13 mouse cellular contexts compared by ENCODE assay signal in the genomic region with DNA sequence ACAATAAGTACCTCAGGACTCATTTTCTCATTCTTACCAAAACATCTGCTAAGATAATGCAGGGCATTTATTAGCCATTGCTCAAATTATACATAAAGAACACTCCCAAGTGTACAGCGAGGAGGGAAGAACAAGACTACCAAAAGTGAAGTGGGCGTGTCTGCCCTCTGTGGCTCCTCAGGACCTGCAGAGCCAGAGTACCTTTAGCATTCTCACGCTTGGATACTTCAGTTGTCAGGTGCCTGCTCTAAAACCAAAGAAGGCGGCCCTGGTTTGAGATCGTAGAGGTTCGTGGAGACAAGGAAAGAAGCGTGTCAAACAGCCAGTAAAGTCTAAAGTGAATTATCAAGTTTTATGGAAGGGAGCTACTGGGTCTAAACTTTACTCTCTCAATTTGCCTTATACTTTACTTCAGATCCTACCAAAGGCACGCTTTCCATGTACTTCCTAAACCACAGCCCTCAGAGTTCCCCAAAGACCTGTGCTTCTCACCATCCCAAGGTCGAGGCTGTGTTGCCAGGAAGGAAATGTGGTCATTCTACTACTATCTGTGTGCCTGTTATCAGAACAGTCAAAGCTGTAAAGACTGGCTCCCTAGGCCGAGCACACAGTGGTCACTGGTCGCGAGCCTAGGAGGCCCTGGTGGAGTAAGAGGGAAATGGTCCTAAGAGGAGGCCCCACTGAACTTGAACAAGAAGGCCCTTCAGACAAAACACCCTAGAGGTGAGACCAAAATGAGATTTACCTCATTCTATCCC. TPM values are rescaled to one million over a fixed set of nuclear protein-coding genes. Genes with fewer than 3 reads are reported as not detected.
DNase-seq lines count a peak whose midpoint lies in the region; ATAC-seq and TF ChIP-seq lines count a peak whose summit lies in the region.
"Had no signal": no experiment of that assay in that cellular context is flagged by ENCODE, and none has a peak within 500 bp of the region (broad histone marks: within the 10 kb centered on the region; RNA-seq: fewer than 3 reads in every experiment).

No protein-coding gene starts in this region.

- no peak for TF ChIP-seq CTCF in lung, postnatal 0 days (IDR thresholded peaks at IDR 0.05)
- TF ChIP-seq CTCF in stomach, postnatal 0 days (IDR thresholded peaks at IDR 0.05; ENCODE audit: low read depth): peak; percentile 24; the same call in 1 of the 2 replicates

- peak overlapping the region; percentile 79 for H3K27ac ChIP-seq in heart, embryonic 10.5 days
- H3K27ac ChIP-seq in lung, postnatal 0 days (ENCODE audit: low read length): peak overlapping the region; percentile 66
- H3K27ac ChIP-seq in liver, embryonic 13.5 days: peak overlapping the region; percentile 65
- peak overlapping the region; percentile 86 for H3K27ac ChIP-seq in stomach, postnatal 0 days (replicated peaks)
- H3K27ac ChIP-seq: embryonic facial prominence, embryonic 12.5 days; hindbrain, embryonic 13.5 days had no signal

- H3K9ac ChIP-seq in lung, postnatal 0 days (replicated peaks; ENCODE audit: low read depth): no peak overlapping the region
- no peak overlapping the region for H3K9ac ChIP-seq in liver, embryonic 13.5 days
- H3K9ac ChIP-seq in stomach, postnatal 0 days (ENCODE audit: low read length): no peak overlapping the region
- H3K9ac ChIP-seq: embryonic facial prominence, embryonic 12.5 days; hindbrain, embryonic 13.5 days had no signal

- no peaks in the 10 kb centered on the region for H3K9me3 ChIP-seq in heart, embryonic 10.5 days
- no peaks in the 10 kb centered on the region for H3K9me3 ChIP-seq in lung, postnatal 0 days (ENCODE audit: low read length)
- H3K9me3 ChIP-seq in liver, embryonic 13.5 days (replicated peaks): no peaks in the 10 kb centered on the region
- no peaks in the 10 kb centered on the region for H3K9me3 ChIP-seq in stomach, postnatal 0 days (ENCODE audit: control insufficient read depth, low read length)
- H3K9me3 ChIP-seq: embryonic facial prominence, embryonic 12.5 days; hindbrain, embryonic 13.5 days had no signal

- peak; percentile 23 for ATAC-seq in lung, postnatal 0 days
- ATAC-seq in liver, embryonic 13.5 days (ENCODE audit: low read depth): peak; percentile 65
- ATAC-seq in stomach, postnatal 0 days (ENCODE audit: low FRiP score, low TSS enrichment): peak; percentile 83
- ATAC-seq: CD4-positive, CD25-positive, alpha-beta regulatory T cell, adult 4 months; Patski had no signal

- WGBS in heart, embryonic 10.5 days: 51% methylated on average over 12 of the region's 12 CpGs
- 58% methylated on average over 12 of the region's 12 CpGs for WGBS in lung, postnatal 0 days
- 33% methylated on average over 12 of the region's 12 CpGs for WGBS in liver, embryonic 13.5 days (ENCODE audit: insufficient replicate concordance)
- 64% methylated on average over 12 of the region's 12 CpGs for WGBS in stomach, postnatal 0 days

- H3K27me3 ChIP-seq in heart, embryonic 10.5 days (ENCODE audit: insufficient read depth, poor library complexity, severe bottlenecking): no peaks in the 10 kb centered on the region
- H3K27me3 ChIP-seq in lung, postnatal 0 days (replicated peaks; ENCODE audit: insufficient read depth, low read length): no peaks in the 10 kb centered on the region
- H3K27me3 ChIP-seq in liver, embryonic 13.5 days: no peaks in the 10 kb centered on the region
- H3K27me3 ChIP-seq in stomach, postnatal 0 days (ENCODE audit: control insufficient read depth, insufficient read depth, low read length): no peaks in the 10 kb centered on the region
- H3K27me3 ChIP-seq: embryonic facial prominence, embryonic 12.5 days; hindbrain, embryonic 13.5 days; Patski had no signal

- H3K4me3 ChIP-seq in heart, embryonic 10.5 days: no peak overlapping the region
- H3K4me3 ChIP-seq in lung, postnatal 0 days (ENCODE audit: low read depth, low read length): no peak overlapping the region
- no peak overlapping the region for H3K4me3 ChIP-seq in liver, embryonic 13.5 days (replicated peaks)
- no peak overlapping the region for H3K4me3 ChIP-seq in stomach, postnatal 0 days (ENCODE audit: low read depth, low read length)
- H3K4me3 ChIP-seq: embryonic facial prominence, embryonic 12.5 days; hindbrain, embryonic 13.5 days had no signal

- H3K36me3 ChIP-seq in heart, embryonic 10.5 days: no peaks in the 10 kb centered on the region
- no peaks in the 10 kb centered on the region for H3K36me3 ChIP-seq in lung, postnatal 0 days (ENCODE audit: insufficient read depth, low read length)
- no peaks in the 10 kb centered on the region for H3K36me3 ChIP-seq in liver, embryonic 13.5 days
- H3K36me3 ChIP-seq in stomach, postnatal 0 days (ENCODE audit: control insufficient read depth, insufficient read depth, low read length): no peaks in the 10 kb centered on the region
- H3K36me3 ChIP-seq: embryonic facial prominence, embryonic 12.5 days; hindbrain, embryonic 13.5 days had no signal

- H3K4me1 ChIP-seq in heart, embryonic 10.5 days: peaks cover 62% of the 10 kb centered on the region
- peaks cover 17% of the 10 kb centered on the region for H3K4me1 ChIP-seq in lung, postnatal 0 days (ENCODE audit: insufficient read depth, low read depth, low read length)
- H3K4me1 ChIP-seq in liver, embryonic 13.5 days (replicated peaks): peaks cover 62% of the 10 kb centered on the region
- peaks cover 15% of the 10 kb centered on the region for H3K4me1 ChIP-seq in stomach, postnatal 0 days (replicated peaks; ENCODE audit: control insufficient read depth, insufficient read depth)
- H3K4me1 ChIP-seq: hindbrain, embryonic 13.5 days had no signal

- TF ChIP-seq EP300 in lung, postnatal 0 days (IDR thresholded peaks at IDR 0.05): no peak
- no peak for TF ChIP-seq EP300 in stomach, postnatal 0 days (optimal IDR thresholded peaks at IDR 0.05)

- DNase-seq in heart, embryonic 10.5 days (ENCODE audit: low spot score): no peak
- DNase-seq in heart, adult 9 months (ENCODE audit: low spot score in 2 of 2): no peak
- no peak for DNase-seq in lung, postnatal 0 days (ENCODE audit: low spot score)
- DNase-seq in lung, postnatal 36 days: no peak
- DNase-seq in liver, embryonic 13.5 days: no peak
- DNase-seq in stomach, postnatal 0 days (ENCODE audit: low spot score): peak; percentile 55
- no peak for DNase-seq in cerebellum, adult 9-11 months
- no peak for DNase-seq in thymus, postnatal 14 days
- DNase-seq: cerebellum, adult 2 months had no signal

- no peak overlapping the region for H3K4me2 ChIP-seq in lung, postnatal 0 days (replicated peaks; ENCODE audit: low read depth, low read length)
- H3K4me2 ChIP-seq in liver, embryonic 13.5 days: peak overlapping the region; percentile 28
- H3K4me2 ChIP-seq in stomach, postnatal 0 days (replicated peaks; ENCODE audit: low read depth): peak overlapping the region; percentile 11; the same call in 1 of the 2 replicates
- H3K4me2 ChIP-seq: embryonic facial prominence, embryonic 12.5 days; hindbrain, embryonic 13.5 days had no signal

RNA-seq across cellular contexts. Expression of a gene that starts 39.4 kb away (rescaled TPM):
- polyA plus RNA-seq in heart, embryonic 10.5 days (2016; fragmentation: Nextera tagmentation; extraction: Ambion mirVana): 22.8 and 25.7 TPM in 2 replicates
- polyA plus RNA-seq in lung, postnatal 0 days (2015; fragmentation: Nextera tagmentation; extraction: Ambion mirVana): 14.9 and 15.9 TPM in 2 replicates
- polyA plus RNA-seq in liver, embryonic 13.5 days (2015; fragmentation: Nextera tagmentation; extraction: Ambion mirVana): 7.9 and 9.7 TPM in 2 replicates
- polyA plus RNA-seq in stomach, postnatal 0 days (2015; fragmentation: Nextera tagmentation; extraction: Ambion mirVana): 18.8 TPM in 2 replicates

Comparison
In these comparisons a context has a peak if more than half of its experiments do, and no peak if none do; other contexts are left out.
1. ATAC-seq: peak in every context shown above with its lines; median percentile 83 in stomach, postnatal 0 days; 65 in liver, embryonic 13.5 days; 23 in lung, postnatal 0 days.